ENCODE assay signal across 11 mouse cellular contexts in the genomic region with DNA sequence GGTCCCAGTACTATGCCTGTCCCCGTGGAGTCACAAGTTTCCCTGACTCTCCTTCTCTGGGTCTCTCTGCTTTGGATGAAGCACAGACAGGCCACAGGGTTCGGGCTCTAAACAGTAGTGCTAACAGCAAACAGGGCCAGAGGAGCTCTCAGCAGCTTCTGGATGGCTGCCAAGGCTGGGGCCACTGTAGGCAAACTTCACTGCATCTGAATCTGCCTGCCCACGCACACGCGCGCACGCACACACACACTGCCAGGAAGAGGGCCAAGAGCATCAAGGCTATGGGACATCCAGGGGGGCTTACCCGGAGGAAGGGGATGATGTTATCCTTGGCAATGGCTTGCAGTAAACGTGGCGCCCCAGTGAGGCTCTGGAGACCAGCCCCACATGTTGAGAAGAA. TPM values are rescaled to one million over a fixed set of nuclear protein-coding genes. Genes with fewer than 3 reads are reported as not detected.
DNase-seq lines count a peak whose midpoint lies in the region; ATAC-seq and TF ChIP-seq lines count a peak whose summit lies in the region.
"Had no signal": no experiment of that assay in that cellular context is flagged by ENCODE, and none has a peak within 500 bp of the region (broad histone marks: within the 10 kb centered on the region; RNA-seq: fewer than 3 reads in every experiment).

No protein-coding gene starts in this region.

- intact Hi-C loops in left cerebral cortex, postnatal 4 days (cut with DNase I), result no loop called here

- no peaks in the 10 kb centered on the region for H3K27me3 ChIP-seq in forebrain, embryonic 14.5 days (replicated peaks; ENCODE audit: control insufficient read depth, insufficient read depth, low read length)
- H3K27me3 ChIP-seq in forebrain, embryonic 10.5 days (ENCODE audit: poor library complexity, severe bottlenecking), result no peaks in the 10 kb centered on the region
- no peaks in the 10 kb centered on the region for H3K27me3 ChIP-seq in lung, embryonic 14.5 days (ENCODE audit: insufficient read depth, low read length)
- no peaks in the 10 kb centered on the region for H3K27me3 ChIP-seq in heart, embryonic 10.5 days (ENCODE audit: insufficient read depth, poor library complexity, severe bottlenecking)

- no peak for TF ChIP-seq POLR2A in lung, adult 2 months (IDR thresholded peaks at IDR 0.05; ENCODE audit: borderline replicate concordance, extremely low read depth, low read depth, low read length)

- no peak overlapping the region for H3K9ac ChIP-seq in forebrain, embryonic 14.5 days (ENCODE audit: low read length)
- H3K9ac ChIP-seq in lung, embryonic 14.5 days, result no peak overlapping the region

- H3K4me2 ChIP-seq in forebrain, embryonic 14.5 days (ENCODE audit: low read length), result no peak overlapping the region
- no peak overlapping the region for H3K4me2 ChIP-seq in lung, embryonic 14.5 days

- H3K4me1 ChIP-seq in forebrain, embryonic 14.5 days (ENCODE audit: control insufficient read depth, insufficient read depth, low read length), result no peaks in the 10 kb centered on the region
- peaks cover 14% of the 10 kb centered on the region for H3K4me1 ChIP-seq in forebrain, embryonic 10.5 days
- H3K4me1 ChIP-seq in lung, embryonic 14.5 days (ENCODE audit: insufficient read depth), result no peaks in the 10 kb centered on the region
- H3K4me1 ChIP-seq in lung, adult 2 months (ENCODE audit: control insufficient read depth, insufficient read depth, low read length), result no peaks in the 10 kb centered on the region
- H3K4me1 ChIP-seq in heart, embryonic 10.5 days, result peaks cover 21% of the 10 kb centered on the region

- H3K36me3 ChIP-seq in forebrain, embryonic 14.5 days (ENCODE audit: control insufficient read depth, insufficient read depth, low read length), result no peaks in the 10 kb centered on the region
- H3K36me3 ChIP-seq in forebrain, embryonic 10.5 days (replicated peaks), result peaks cover 78% of the 10 kb centered on the region
- H3K36me3 ChIP-seq in lung, embryonic 14.5 days (ENCODE audit: insufficient read depth), result peaks cover 92% of the 10 kb centered on the region
- peaks cover 97% of the 10 kb centered on the region for H3K36me3 ChIP-seq in heart, embryonic 10.5 days

- peak; percentile 60 for DNase-seq in forebrain, embryonic 14.5 days (ENCODE audit: low spot score)
- no peak for DNase-seq in forebrain, embryonic 10.5 days (ENCODE audit: extremely low spot score, low spot score)
- DNase-seq in lung, embryonic 14.5 days, result peak; percentile 85
- DNase-seq in lung, adult 2 months, result no peak
- DNase-seq in heart, embryonic 10.5 days (ENCODE audit: low spot score), result no peak
- peak; percentile 76 for DNase-seq in left cerebral cortex, postnatal 4 days
- peak; percentile 89 for DNase-seq in testis, postnatal 10 days (ENCODE audit: low spot score)
- no peak for DNase-seq in urinary bladder, adult 18-20 months (ENCODE audit: low spot score in 2 of 2)

- ATAC-seq in forebrain, embryonic 14.5 days, result peak; percentile 33; the same call in 1 of the 2 replicates
- peak; percentile 53 for ATAC-seq in lung, embryonic 14.5 days (ENCODE audit: insufficient read depth)

- no peak overlapping the region for H3K4me3 ChIP-seq in forebrain, embryonic 14.5 days (ENCODE audit: low read depth, low read length)
- no peak overlapping the region for H3K4me3 ChIP-seq in forebrain, embryonic 10.5 days
- no peak overlapping the region for H3K4me3 ChIP-seq in lung, embryonic 14.5 days (ENCODE audit: low read depth, low read length)
- no peak overlapping the region for H3K4me3 ChIP-seq in lung, adult 2 months (replicated peaks; ENCODE audit: extremely low read depth, low read depth, low read length)
- no peak overlapping the region for H3K4me3 ChIP-seq in heart, embryonic 10.5 days

- no peaks in the 10 kb centered on the region for H3K9me3 ChIP-seq in forebrain, embryonic 14.5 days (replicated peaks; ENCODE audit: control insufficient read depth, low read length)
- no peaks in the 10 kb centered on the region for H3K9me3 ChIP-seq in forebrain, embryonic 10.5 days
- H3K9me3 ChIP-seq in lung, embryonic 14.5 days (ENCODE audit: low read depth, low read length), result no peaks in the 10 kb centered on the region
- no peaks in the 10 kb centered on the region for H3K9me3 ChIP-seq in heart, embryonic 10.5 days

- 50% methylated on average over 10 of the region's 10 CpGs for WGBS in forebrain, embryonic 14.5 days
- 91% methylated on average over 10 of the region's 10 CpGs for WGBS in forebrain, embryonic 10.5 days
- 58% methylated on average over 10 of the region's 10 CpGs for WGBS in lung, embryonic 14.5 days
- 53% methylated on average over 10 of the region's 10 CpGs for WGBS in lung, adult 2 months
- 79% methylated on average over 10 of the region's 10 CpGs for WGBS in heart, embryonic 10.5 days

- no peak overlapping the region for H3K27ac ChIP-seq in forebrain, embryonic 14.5 days (ENCODE audit: low read depth, low read length)
- no peak overlapping the region for H3K27ac ChIP-seq in forebrain, embryonic 10.5 days
- H3K27ac ChIP-seq in lung, embryonic 14.5 days (ENCODE audit: low read depth), result no peak overlapping the region; the same call in 1 of the 2 replicates
- H3K27ac ChIP-seq in heart, embryonic 10.5 days, result peak overlapping the region; percentile 37; the same call in 1 of the 2 replicates

- no peak for TF ChIP-seq CTCF in lung, embryonic 14.5 days (IDR thresholded peaks at IDR 0.05; ENCODE audit: low read depth)
- TF ChIP-seq CTCF in lung, adult 2 months (IDR thresholded peaks at IDR 0.05; ENCODE audit: insufficient read depth, low read length), result no peak

RNA-seq across cellular contexts. Expression of gene Lcat, which starts 6.2 kb away (rescaled TPM):
- 0.17 and 0.48 TPM in 2 replicates for polyA plus RNA-seq in forebrain, embryonic 14.5 days (2014; fragmentation: Nextera tagmentation; extraction: Ambion mirVana)
- polyA plus RNA-seq in forebrain, embryonic 10.5 days (2016; fragmentation: Nextera tagmentation; extraction: Ambion mirVana), result 0.76 and 1.4 TPM in 2 replicates
- polyA plus RNA-seq in lung, embryonic 14.5 days (2014; fragmentation: Nextera tagmentation; extraction: Ambion mirVana), result 1.2 and 2.1 TPM in 2 replicates
- 3.4 and 3.6 TPM in 2 replicates for polyA plus RNA-seq in lung, adult 2 months (2012; rRNA removed)
- 1.7 and 7.9 TPM in 2 replicates for polyA plus RNA-seq in heart, embryonic 10.5 days (2016; fragmentation: Nextera tagmentation; extraction: Ambion mirVana)
- total RNA-seq in left cerebral cortex, postnatal 4 days (2021), result 1 to 10 TPM; 6.4 to 8.3 TPM
- total RNA-seq: neutrophil, adult 5-6 weeks had no signal

RNA-seq across cellular contexts. Expression of gene Psmb10, which starts 11.1 kb away (rescaled TPM):
- polyA plus RNA-seq in forebrain, embryonic 14.5 days (2014; fragmentation: Nextera tagmentation; extraction: Ambion mirVana), result 48.2 and 57.8 TPM in 2 replicates
- polyA plus RNA-seq in forebrain, embryonic 10.5 days (2016; fragmentation: Nextera tagmentation; extraction: Ambion mirVana), result 28.9 and 31.5 TPM in 2 replicates
- 33.6 and 34.0 TPM in 2 replicates for polyA plus RNA-seq in lung, embryonic 14.5 days (2014; fragmentation: Nextera tagmentation; extraction: Ambion mirVana)
- polyA plus RNA-seq in lung, adult 2 months (2012; rRNA removed), result 211 and 217 TPM in 2 replicates
- polyA plus RNA-seq in heart, embryonic 10.5 days (2016; fragmentation: Nextera tagmentation; extraction: Ambion mirVana), result 70.7 and 75.4 TPM in 2 replicates
- 10 to 100 TPM; 50.6 to 70.2 TPM for total RNA-seq in left cerebral cortex, postnatal 4 days (2021)

RNA-seq across cellular contexts. Expression of gene Ctrl, which starts 15.7 kb away (rescaled TPM):
- polyA plus RNA-seq in forebrain, embryonic 14.5 days (2014; fragmentation: Nextera tagmentation; extraction: Ambion mirVana), result 1.9 and 2.5 TPM in 2 replicates
- polyA plus RNA-seq in forebrain, embryonic 10.5 days (2016; fragmentation: Nextera tagmentation; extraction: Ambion mirVana), result 1.5 and 2.1 TPM in 2 replicates
- polyA plus RNA-seq in lung, embryonic 14.5 days (2014; fragmentation: Nextera tagmentation; extraction: Ambion mirVana), result 0.41 and 0.68 TPM in 2 replicates
- polyA plus RNA-seq in lung, adult 2 months (2012; rRNA removed), result 2.2 and 13.8 TPM in 2 replicates
- polyA plus RNA-seq in heart, embryonic 10.5 days (2016; fragmentation: Nextera tagmentation; extraction: Ambion mirVana), result 1.9 and 2.6 TPM in 2 replicates
- 1 to 10 TPM; 2.1 to 2.2 TPM for total RNA-seq in left cerebral cortex, postnatal 4 days (2021)

RNA-seq across cellular contexts. Expression of gene Slc12a4, which starts 16.5 kb away (rescaled TPM):
- 5.1 and 9.4 TPM in 2 replicates for polyA plus RNA-seq in forebrain, embryonic 14.5 days (2014; fragmentation: Nextera tagmentation; extraction: Ambion mirVana)
- polyA plus RNA-seq in forebrain, embryonic 10.5 days (2016; fragmentation: Nextera tagmentation; extraction: Ambion mirVana), result 14.9 and 17.8 TPM in 2 replicates
- 32.9 and 35.8 TPM in 2 replicates for polyA plus RNA-seq in lung, embryonic 14.5 days (2014; fragmentation: Nextera tagmentation; extraction: Ambion mirVana)
- polyA plus RNA-seq in lung, adult 2 months (2012; rRNA removed), result 84.3 and 96.8 TPM in 2 replicates
- 45.1 and 56.1 TPM in 2 replicates for polyA plus RNA-seq in heart, embryonic 10.5 days (2016; fragmentation: Nextera tagmentation; extraction: Ambion mirVana)
- total RNA-seq in left cerebral cortex, postnatal 4 days (2021), result 10 to 100 TPM; 19.0 to 21.5 TPM

RNA-seq across cellular contexts. Expression of gene Dpep3, which starts 29.9 kb away (rescaled TPM):
- polyA plus RNA-seq in forebrain, embryonic 14.5 days (2014; fragmentation: Nextera tagmentation; extraction: Ambion mirVana), result not detected in 2 replicates
- not detected in 2 replicates for polyA plus RNA-seq in forebrain, embryonic 10.5 days (2016; fragmentation: Nextera tagmentation; extraction: Ambion mirVana)
- polyA plus RNA-seq in lung, embryonic 14.5 days (2014; fragmentation: Nextera tagmentation; extraction: Ambion mirVana), result not detected in 2 replicates
- polyA plus RNA-seq in lung, adult 2 months (2012; rRNA removed), result 0.30 and 0.55 TPM in 2 replicates
- polyA plus RNA-seq in heart, embryonic 10.5 days (2016; fragmentation: Nextera tagmentation; extraction: Ambion mirVana), result not detected in 2 replicates
- total RNA-seq in left cerebral cortex, postnatal 4 days (2021), result not detected
- total RNA-seq: layer of hippocampus, adult 18-20 months; neutrophil, adult 5-6 weeks had no signal
- polyA plus RNA-seq: cortical plate, adult 2 months had no signal

Comparison
In these comparisons a context has a peak if more than half of its experiments do, and no peak if none do; other contexts are left out.
1. DNase-seq: peak in forebrain, embryonic 14.5 days (single experiment), lung, embryonic 14.5 days (single experiment), left cerebral cortex, postnatal 4 days (single experiment) and testis, postnatal 10 days (single experiment); none in forebrain, embryonic 10.5 days (single experiment), lung, adult 2 months (single experiment), heart, embryonic 10.5 days (single experiment) and urinary bladder, adult 18-20 months (0 of 2).